Mouse (Mus musculus): ENCODE data around the gene Ralbp1. TPM values are rescaled to one million over a fixed set of nuclear protein-coding genes. Genes with fewer than 3 reads are reported as not detected.

The Ralbp1 gene
- polyA plus RNA-seq, 1 experiment from 2014 or later = 44.2 TPM

DNA sequence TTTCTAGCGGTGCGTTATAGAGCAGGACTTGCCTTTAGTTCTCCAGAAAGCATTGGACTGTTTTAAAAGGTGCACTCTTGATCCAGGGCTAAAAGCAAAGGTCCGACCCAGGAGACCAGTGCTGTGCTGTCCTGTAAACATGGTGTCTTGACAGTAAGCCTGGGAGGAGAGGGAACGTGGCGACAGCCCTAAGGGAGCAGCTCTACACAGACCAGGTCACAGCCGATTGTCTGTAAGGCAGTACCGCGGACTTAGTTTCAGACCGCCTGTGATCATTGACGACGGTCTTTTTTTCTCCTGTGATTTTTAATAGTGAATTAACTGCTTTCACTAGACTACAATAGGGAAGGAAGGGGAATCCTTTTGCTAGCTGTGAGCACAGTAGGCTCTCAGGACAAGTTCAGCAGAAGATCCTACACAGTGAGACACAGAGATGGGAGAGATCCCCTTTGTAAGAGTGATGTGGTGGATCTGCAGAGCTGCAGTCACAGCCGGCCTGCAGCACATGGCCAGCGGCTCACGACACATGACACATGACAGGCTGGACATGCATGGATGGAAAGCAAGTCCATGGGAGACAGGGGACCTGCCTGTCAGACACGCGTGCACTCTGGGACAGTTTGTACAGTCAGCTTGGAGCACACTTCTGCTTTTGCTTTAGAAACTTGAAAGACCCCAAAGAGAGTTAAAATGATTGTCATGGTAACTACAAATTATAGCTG is 58.3 kb downstream of the Ralbp1 start:
- Histone ChIP-seq H3K4me1 (replicated peaks; ENCODE audit: control insufficient read depth, insufficient read depth, low read length) (no peaks in the 10 kb centered on the region; the same call in 1 of the 2 replicates), H3K36me3 (replicated peaks; ENCODE audit: control insufficient read depth, insufficient read depth) (peaks cover 72% of the 10 kb centered on the region), H3K27me3 (ENCODE audit: control insufficient read depth, insufficient read depth, low read length) (no peaks in the 10 kb centered on the region), H3K27ac (no peak overlapping the region), H3K4me3 (replicated peaks; ENCODE audit: low read length) (no peak overlapping the region), H3K4me2 (replicated peaks) (no peak overlapping the region), H3K9me3 (ENCODE audit: control insufficient read depth, low read length) (no peaks in the 10 kb centered on the region), H3K9ac (no peak overlapping the region)
- DNase-seq (ENCODE audit: low spot score) (no peak), ATAC-seq (ENCODE audit: low FRiP score) (peak; percentile 38; the same call in 1 of the 2 replicates)
- 56% methylated on average over 16 of the region's 16 CpGs for WGBS

GRCm38 (mm10) chr17:65826257-65826656 is 59.3 kb downstream of the Ralbp1 start:
- DNase-seq (ENCODE audit: low spot score) = no peak
- Histone ChIP-seq H3K27me3 (ENCODE audit: control insufficient read depth, insufficient read depth, low read length) (no peaks in the 10 kb centered on the region), H3K9me3 (ENCODE audit: control insufficient read depth, low read length) (no peaks in the 10 kb centered on the region), H3K4me1 (replicated peaks; ENCODE audit: control insufficient read depth, insufficient read depth, low read length) (no peaks in the 10 kb centered on the region; the same call in 1 of the 2 replicates), H3K36me3 (replicated peaks; ENCODE audit: control insufficient read depth, insufficient read depth) (peaks cover 72% of the 10 kb centered on the region), H3K27ac (no peak overlapping the region), H3K4me3 (replicated peaks; ENCODE audit: low read length) (no peak overlapping the region), H3K4me2 (replicated peaks) (no peak overlapping the region), H3K9ac (no peak overlapping the region)
- no peak for ATAC-seq (ENCODE audit: low FRiP score)
- 60% methylated on average over 9 of the region's 9 CpGs for WGBS

GRCm38 (mm10) chr17:65824246-65824645 is 61.4 kb downstream of the Ralbp1 start:
- no peaks in the 10 kb centered on the region for H3K27me3 ChIP-seq (ENCODE audit: control insufficient read depth, insufficient read depth, low read length)
- H3K4me3 ChIP-seq (replicated peaks; ENCODE audit: low read length) = no peak overlapping the region
- WGBS = 97% methylated on average over 10 of the region's 10 CpGs
- no peak overlapping the region for H3K9ac ChIP-seq
- no peak for DNase-seq (ENCODE audit: low spot score)
- no peak for ATAC-seq (ENCODE audit: low FRiP score)
- H3K36me3 ChIP-seq (replicated peaks; ENCODE audit: control insufficient read depth, insufficient read depth) = peaks cover 64% of the 10 kb centered on the region
- no peak overlapping the region for H3K4me2 ChIP-seq (replicated peaks)
- H3K27ac ChIP-seq = no peak overlapping the region
- H3K4me1 ChIP-seq (replicated peaks; ENCODE audit: control insufficient read depth, insufficient read depth, low read length) = no peaks in the 10 kb centered on the region; the same call in 1 of the 2 replicates
- no peaks in the 10 kb centered on the region for H3K9me3 ChIP-seq (ENCODE audit: control insufficient read depth, low read length)

DNA sequence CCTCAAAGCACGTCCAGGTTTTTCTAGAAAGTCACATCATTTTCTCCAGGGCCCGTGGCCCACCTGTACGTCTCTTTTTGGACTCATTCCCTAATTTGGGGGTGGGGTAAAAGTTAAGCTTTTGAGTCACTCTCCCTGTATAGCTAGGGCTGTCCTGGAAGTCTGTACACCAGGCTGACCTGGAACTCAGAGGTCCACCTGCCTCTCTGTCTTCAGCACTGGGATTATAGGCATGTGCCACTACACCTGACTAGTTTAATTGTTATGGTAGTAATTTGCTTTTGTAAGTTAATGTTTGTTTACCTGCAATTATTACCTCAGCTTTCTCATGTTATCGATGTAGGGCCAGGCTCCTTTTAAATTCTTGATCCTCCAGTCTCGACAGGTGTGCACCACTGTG is 63.2 kb downstream of the Ralbp1 start:
- Histone ChIP-seq H3K36me3 (replicated peaks; ENCODE audit: control insufficient read depth, insufficient read depth) (peaks cover 65% of the 10 kb centered on the region), H3K4me3 (replicated peaks; ENCODE audit: low read length) (no peak overlapping the region), H3K4me2 (replicated peaks) (no peak overlapping the region), H3K27ac (no peak overlapping the region), H3K4me1 (replicated peaks; ENCODE audit: control insufficient read depth, insufficient read depth, low read length) (no peaks in the 10 kb centered on the region; the same call in 1 of the 2 replicates), H3K9me3 (ENCODE audit: control insufficient read depth, low read length) (no peaks in the 10 kb centered on the region), H3K27me3 (ENCODE audit: control insufficient read depth, insufficient read depth, low read length) (no peaks in the 10 kb centered on the region), H3K9ac (no peak overlapping the region)
- DNase-seq (ENCODE audit: low spot score) (no peak), ATAC-seq (ENCODE audit: low FRiP score) (no peak)
- WGBS = 96% methylated on average over 5 of the region's 5 CpGs

GRCm38 (mm10) chr17:65820197-65820596 is 65.4 kb downstream of the Ralbp1 start:
- ATAC-seq (ENCODE audit: low FRiP score) (no peak), DNase-seq (ENCODE audit: low spot score) (no peak)
- H3K9ac ChIP-seq = no peak overlapping the region
- 88% methylated on average over 5 of the region's 5 CpGs for WGBS
- H3K4me2 ChIP-seq (replicated peaks) = no peak overlapping the region
- no peak overlapping the region for H3K27ac ChIP-seq
- no peaks in the 10 kb centered on the region for H3K9me3 ChIP-seq (ENCODE audit: control insufficient read depth, low read length)
- H3K36me3 ChIP-seq (replicated peaks; ENCODE audit: control insufficient read depth, insufficient read depth) = peaks cover 74% of the 10 kb centered on the region
- no peaks in the 10 kb centered on the region for H3K27me3 ChIP-seq (ENCODE audit: control insufficient read depth, insufficient read depth, low read length)
- no peak overlapping the region for H3K4me3 ChIP-seq (replicated peaks; ENCODE audit: low read length)
- no peaks in the 10 kb centered on the region for H3K4me1 ChIP-seq (replicated peaks; ENCODE audit: control insufficient read depth, insufficient read depth, low read length)

GRCm38 (mm10) chr17:65813763-65814162 is 71.8 kb downstream of the Ralbp1 start:
- Histone ChIP-seq H3K4me3 (replicated peaks; ENCODE audit: low read length) (no peak overlapping the region), H3K27me3 (ENCODE audit: control insufficient read depth, insufficient read depth, low read length) (no peaks in the 10 kb centered on the region), H3K4me1 (replicated peaks; ENCODE audit: control insufficient read depth, insufficient read depth, low read length) (no peaks in the 10 kb centered on the region), H3K9ac (no peak overlapping the region), H3K4me2 (replicated peaks) (no peak overlapping the region), H3K27ac (no peak overlapping the region), H3K36me3 (replicated peaks; ENCODE audit: control insufficient read depth, insufficient read depth) (peaks cover 82% of the 10 kb centered on the region), H3K9me3 (ENCODE audit: control insufficient read depth, low read length) (no peaks in the 10 kb centered on the region)
- ATAC-seq (ENCODE audit: low FRiP score) (no peak), DNase-seq (ENCODE audit: low spot score) (no peak)
- WGBS = 96% methylated on average over 8 of the region's 8 CpGs

DNA sequence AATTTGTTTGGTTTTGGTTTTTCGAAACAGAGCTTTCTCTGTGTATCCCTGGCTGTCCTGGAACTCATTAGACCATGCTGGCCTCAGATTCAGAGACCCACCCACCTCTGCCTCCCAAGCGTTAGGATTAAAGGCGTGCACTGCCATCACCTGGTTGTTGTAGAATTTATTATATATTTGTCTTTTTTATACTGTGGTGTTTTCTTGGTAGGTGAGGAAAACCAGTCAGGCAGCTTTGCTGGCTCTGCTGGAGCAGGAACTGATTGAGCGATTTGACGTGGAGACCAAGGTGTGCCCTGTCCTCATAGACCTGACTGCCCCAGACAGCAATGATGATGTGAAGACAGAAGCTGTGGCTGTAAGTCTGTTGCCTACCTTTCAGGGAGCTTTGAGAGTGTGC is 74.6 kb downstream of the Ralbp1 start:
- WGBS = 95% methylated on average over 5 of the region's 5 CpGs

GRCm38 (mm10) chr17:65806416-65806815 is 79.2 kb downstream of the Ralbp1 start:
- Histone ChIP-seq H3K9ac (no peak overlapping the region), H3K4me3 (replicated peaks; ENCODE audit: low read length) (no peak overlapping the region), H3K27ac (no peak overlapping the region), H3K27me3 (ENCODE audit: control insufficient read depth, insufficient read depth, low read length) (no peaks in the 10 kb centered on the region), H3K4me2 (replicated peaks) (no peak overlapping the region), H3K4me1 (replicated peaks; ENCODE audit: control insufficient read depth, insufficient read depth, low read length) (no peaks in the 10 kb centered on the region), H3K36me3 (replicated peaks; ENCODE audit: control insufficient read depth, insufficient read depth) (peaks cover 26% of the 10 kb centered on the region), H3K9me3 (ENCODE audit: control insufficient read depth, low read length) (no peaks in the 10 kb centered on the region)
- 92% methylated on average over 2 of the region's 2 CpGs for WGBS
- DNase-seq (ENCODE audit: low spot score) (no peak), ATAC-seq (ENCODE audit: low FRiP score) (no peak)

More for the DNA sequence above, 74.6 kb downstream of the Ralbp1 start:
- no peak for DNase-seq (ENCODE audit: low spot score)
- peaks cover 58% of the 10 kb centered on the region for H3K36me3 ChIP-seq (replicated peaks; ENCODE audit: control insufficient read depth, insufficient read depth)
- no peaks in the 10 kb centered on the region for H3K4me1 ChIP-seq (replicated peaks; ENCODE audit: control insufficient read depth, insufficient read depth, low read length)
- no peaks in the 10 kb centered on the region for H3K9me3 ChIP-seq (ENCODE audit: control insufficient read depth, low read length)
- H3K27me3 ChIP-seq (ENCODE audit: control insufficient read depth, insufficient read depth, low read length) = no peaks in the 10 kb centered on the region
- no peak overlapping the region for H3K4me2 ChIP-seq (replicated peaks)
- ATAC-seq (ENCODE audit: low FRiP score) = no peak
- H3K9ac ChIP-seq = no peak overlapping the region
- H3K4me3 ChIP-seq (replicated peaks; ENCODE audit: low read length) = no peak overlapping the region
- no peak overlapping the region for H3K27ac ChIP-seq

- Histone ChIP-seq H3K36me3 (replicated peaks; ENCODE audit: control insufficient read depth, insufficient read depth) (peaks cover 22% of the 10 kb centered on the region), H3K27ac (no peak overlapping the region), H3K4me2 (replicated peaks) (no peak overlapping the region), H3K9ac (no peak overlapping the region), H3K4me3 (replicated peaks; ENCODE audit: low read length) (no peak overlapping the region), H3K4me1 (replicated peaks; ENCODE audit: control insufficient read depth, insufficient read depth, low read length) (no peaks in the 10 kb centered on the region), H3K9me3 (ENCODE audit: control insufficient read depth, low read length) (no peaks in the 10 kb centered on the region), H3K27me3 (ENCODE audit: control insufficient read depth, insufficient read depth, low read length) (no peaks in the 10 kb centered on the region)
- ATAC-seq (ENCODE audit: low FRiP score) (no peak), DNase-seq (ENCODE audit: low spot score) (no peak)
- 78% methylated on average over 4 of the region's 4 CpGs for WGBS
Observed at GRCm38 (mm10) chr17:65805966-65806365, 79.6 kb downstream of the Ralbp1 start.

All from hindbrain, embryonic 14.5 days (tissue).